Mouse (Mus musculus) thymus, adult 18-20 months (tissue): Measurements from ENCODE around the gene Hist1h4c.
"Not testable (repeated sequence)": the region's sequence is repeated elsewhere in the genome, so short reads cannot be mapped to it uniquely, and the experiment has no call there.

Experiments
- DNase-seq, 2 experiments: peaks; one replicate each; pipeline ENCODE4 v3.0.0; 2022; ENCODE audit warnings: mixed read lengths in 2 of 2

Hist1h4c gene

DNA sequence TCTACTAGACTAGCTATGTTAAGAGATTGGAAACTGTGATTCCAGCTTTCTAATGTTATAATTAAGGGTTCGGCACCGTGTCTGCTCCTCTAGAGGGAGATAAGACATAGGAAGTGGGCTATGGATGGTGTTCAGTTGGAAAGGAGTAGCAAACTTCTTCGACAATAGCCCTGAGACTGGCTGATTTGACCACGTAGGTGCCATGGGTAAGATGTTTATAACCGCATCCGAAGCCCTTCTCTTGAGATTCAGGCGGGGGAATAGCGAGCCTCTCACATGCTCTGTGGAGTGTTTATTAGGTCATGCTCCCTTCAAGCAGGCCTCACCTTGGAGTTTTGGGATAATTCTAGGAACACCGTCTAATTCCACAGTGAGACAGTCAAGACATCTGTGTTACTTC lies 3.3 kb downstream of the Hist1h4c start:
- DNase-seq, result no peak

DNA sequence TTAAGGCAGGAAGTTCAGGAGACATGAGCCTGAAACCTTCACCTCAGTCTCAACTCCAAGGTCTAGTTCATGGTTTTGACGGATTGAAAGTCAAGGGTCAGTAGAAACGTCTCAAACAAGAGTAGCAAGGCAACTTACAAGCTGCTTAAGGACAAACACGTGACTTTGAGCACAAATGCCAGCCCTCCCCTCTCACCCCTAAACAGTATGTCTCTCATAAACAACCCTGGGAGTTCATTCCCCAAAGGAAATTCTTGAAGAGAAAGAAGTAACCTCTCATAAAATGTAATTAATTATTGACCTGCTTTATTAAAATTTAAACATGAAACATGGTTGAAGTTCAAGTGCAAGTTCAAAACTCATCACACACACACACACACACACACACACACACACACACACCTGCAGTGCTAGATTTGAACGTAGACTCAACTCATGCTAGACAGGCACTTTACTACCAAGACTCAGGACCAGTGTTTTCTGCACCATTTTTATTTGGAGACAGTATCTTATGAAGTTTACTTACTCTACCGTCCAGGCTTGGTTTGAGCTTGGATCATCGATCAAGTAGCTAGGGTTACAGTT lies 4.3 kb downstream of the Hist1h4c start:
- no peak for DNase-seq

DNA sequence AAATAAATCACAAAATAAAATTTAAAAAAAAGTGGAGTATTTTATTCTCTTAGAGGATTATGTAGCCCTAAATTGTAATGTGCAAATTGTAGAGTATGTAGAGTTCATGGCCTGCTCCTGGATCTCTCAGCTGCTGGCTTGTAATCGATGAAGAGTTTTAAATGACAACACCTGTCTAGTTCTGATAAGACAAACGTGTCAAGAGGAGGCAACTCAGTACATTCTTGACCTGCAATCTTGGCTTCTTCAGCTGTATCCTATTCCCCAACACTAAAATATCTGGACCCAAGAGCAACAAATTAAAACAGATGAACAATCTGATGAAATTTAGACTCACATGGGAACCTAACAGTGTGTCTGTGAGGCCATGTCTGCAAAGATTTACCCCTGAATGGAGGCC lies 8.8 kb downstream of the Hist1h4c start:
- no peak for DNase-seq

DNA sequence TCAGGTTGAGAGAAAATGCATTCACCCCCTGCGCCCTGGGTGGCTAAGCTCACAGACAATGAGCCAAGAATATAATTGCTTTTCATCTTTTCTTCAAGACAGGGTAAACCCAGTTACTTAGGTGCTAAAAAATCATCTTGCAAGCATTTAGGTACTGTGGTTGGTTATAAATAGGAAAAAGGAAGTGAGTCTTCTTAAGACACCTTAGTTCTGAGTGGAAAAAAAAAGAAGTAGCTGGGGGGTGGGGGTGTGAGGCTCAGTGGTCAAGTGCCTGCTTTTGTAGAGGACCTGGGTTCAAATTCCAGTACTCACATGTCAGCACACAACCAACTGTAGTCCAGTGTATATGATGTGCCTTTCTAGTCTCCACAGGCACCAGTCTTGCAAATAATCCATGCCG lies 9.3 kb downstream of the Hist1h4c start:
- DNase-seq, result no peak

DNA sequence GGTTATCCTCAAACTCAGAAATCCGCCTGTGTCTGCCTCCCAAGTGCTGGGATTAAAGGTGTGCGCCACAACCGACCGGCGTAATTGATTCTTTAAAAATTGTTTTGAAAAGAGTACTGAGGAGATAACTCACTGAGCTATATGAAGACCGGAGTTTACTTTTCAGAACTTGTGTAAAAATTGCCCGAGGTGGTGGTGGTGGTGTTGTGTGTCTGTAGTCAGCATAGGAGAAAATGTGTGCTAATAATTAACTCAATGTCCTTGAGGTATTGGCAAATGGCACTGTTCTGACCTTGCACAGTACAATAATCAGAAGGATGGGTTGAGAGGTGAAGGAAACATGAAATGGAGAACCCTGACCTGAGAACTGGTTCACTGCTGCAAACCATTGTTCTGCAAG lies 10.3 kb downstream of the Hist1h4c start:
- no peak for DNase-seq

DNA sequence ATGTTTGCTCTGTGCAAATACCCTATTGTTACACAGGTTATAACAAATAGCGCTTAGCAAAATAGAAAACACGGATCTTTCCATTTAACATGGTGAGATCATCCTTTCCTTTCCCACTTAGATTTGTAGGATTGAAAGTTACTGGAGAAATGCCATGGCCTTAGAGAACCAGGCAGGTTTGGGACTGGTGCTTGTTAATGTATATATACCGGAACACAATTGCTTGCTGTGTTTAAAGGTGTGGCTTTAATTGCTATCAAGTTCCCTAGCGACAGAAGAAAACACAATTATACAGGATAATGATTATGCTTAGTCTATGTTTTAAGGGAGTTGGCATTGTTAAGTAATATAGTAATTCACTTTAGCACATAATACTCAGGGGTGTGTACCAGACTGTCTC lies 11.1 kb downstream of the Hist1h4c start:
- no peak for DNase-seq

DNA sequence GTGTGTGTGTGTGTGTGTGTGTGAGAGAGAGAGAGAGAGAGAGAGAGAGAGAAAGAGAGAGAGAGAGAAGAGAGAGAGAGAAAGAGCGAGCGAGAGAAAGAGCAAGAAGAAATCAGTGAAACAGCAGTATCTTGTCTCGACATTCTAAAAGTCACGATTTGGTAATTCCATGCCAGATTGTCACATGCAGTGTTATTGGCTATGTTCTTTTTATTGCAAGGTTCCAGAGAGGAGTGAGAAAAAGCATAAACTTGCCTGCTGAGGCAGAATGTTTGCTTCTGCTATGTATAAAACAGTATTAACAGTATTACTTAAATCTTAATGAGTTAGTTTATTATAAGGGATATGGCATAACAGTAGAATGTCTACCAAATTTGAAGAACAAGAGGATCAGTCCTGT lies 12.3 kb downstream of the Hist1h4c start:
- no peak for DNase-seq

DNA sequence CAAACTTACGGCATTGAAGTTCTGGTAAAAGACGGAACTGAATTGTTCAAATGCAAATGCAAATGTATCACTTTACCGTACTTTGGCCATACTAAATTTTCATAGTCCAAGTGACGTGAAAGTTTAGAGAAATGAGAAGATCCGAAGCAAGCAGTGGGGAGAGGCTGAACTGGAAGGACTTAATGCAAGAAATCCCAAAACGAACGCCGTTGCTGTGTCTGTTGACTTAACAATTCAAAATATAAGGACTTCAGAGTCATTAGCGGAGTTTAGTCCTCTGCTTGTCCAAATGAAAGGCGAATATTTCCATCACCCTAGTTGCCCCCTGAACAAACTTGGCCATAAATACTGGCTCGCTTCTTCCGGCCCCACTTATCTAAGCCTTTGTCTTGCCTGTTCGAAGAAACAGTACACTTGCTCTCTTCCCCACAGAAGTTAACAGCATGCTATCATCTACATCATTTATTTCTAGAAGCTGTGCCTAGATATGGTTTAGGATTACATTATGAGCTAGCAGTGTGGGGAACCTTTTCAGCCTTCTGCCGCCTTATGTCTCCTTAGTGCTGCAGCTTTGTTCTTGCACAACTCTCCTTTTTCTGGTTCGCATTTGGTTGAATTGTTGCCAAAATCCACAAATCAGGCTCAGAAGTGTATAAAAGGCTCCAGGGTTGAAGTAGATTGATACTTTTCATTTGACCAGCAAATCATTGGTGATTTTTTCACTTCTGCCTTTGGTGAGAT lies 13.0 kb downstream of the Hist1h4c start:
- DNase-seq, result no peak

DNA sequence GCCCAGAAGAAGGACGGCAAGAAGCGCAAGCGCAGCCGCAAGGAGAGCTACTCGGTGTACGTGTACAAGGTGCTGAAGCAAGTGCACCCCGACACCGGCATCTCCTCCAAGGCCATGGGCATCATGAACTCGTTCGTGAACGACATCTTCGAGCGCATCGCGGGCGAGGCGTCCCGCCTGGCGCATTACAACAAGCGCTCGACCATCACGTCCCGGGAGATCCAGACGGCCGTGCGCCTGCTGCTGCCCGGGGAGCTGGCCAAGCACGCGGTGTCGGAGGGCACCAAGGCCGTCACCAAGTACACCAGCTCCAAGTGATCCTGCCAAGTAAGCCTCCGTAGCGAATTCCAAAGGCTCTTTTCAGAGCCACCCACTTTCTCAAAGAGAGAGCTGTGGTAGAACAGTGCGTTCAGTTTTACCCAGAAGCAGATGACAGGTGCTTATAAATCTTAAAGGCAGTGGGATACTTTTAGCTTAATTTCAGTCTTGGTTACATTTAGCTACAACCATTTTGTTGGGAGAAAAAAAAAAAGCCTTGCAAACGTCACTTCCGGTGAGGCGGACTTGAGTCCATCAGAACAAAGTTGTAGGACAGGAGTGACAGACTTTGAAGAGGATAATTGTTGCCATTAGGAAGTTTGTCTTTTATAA lies 13.8 kb downstream of the Hist1h4c start:
- DNase-seq, result peak in 1 of 2 experiments; percentile 23

DNA sequence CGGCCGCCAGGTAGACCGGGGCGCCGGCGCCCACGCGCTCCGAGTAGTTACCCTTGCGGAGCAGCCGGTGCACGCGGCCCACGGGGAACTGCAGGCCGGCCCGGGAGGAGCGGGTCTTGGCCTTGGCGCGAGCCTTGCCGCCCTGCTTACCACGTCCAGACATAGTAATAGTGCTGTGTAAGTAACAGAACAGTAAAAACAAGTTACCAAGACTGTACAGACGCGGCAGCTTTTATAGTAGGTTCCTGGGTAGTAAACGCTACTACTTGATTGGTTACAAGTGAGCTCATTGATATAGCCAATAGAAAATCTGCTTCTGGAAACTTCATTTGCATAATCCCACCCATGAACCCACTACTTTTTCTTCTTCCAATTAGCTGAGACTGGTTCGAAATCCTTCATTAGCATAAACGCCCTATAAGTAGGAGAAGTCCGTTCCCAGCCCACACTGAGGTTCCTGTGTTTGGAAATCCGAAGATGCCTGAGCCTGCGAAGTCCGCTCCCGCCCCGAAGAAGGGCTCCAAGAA lies 14.4 kb downstream of the Hist1h4c start, which contains the start of the genes Hist1h2ac and Hist1h2bc:
Hist1h2ac (minus strand) TSS at position 194 of the 527 bp plus-strand sequence.
Hist1h2bc (plus strand) TSS at position 445 of the 527 bp plus-strand sequence.
- peak; percentile 69 to 81 for DNase-seq

DNA sequence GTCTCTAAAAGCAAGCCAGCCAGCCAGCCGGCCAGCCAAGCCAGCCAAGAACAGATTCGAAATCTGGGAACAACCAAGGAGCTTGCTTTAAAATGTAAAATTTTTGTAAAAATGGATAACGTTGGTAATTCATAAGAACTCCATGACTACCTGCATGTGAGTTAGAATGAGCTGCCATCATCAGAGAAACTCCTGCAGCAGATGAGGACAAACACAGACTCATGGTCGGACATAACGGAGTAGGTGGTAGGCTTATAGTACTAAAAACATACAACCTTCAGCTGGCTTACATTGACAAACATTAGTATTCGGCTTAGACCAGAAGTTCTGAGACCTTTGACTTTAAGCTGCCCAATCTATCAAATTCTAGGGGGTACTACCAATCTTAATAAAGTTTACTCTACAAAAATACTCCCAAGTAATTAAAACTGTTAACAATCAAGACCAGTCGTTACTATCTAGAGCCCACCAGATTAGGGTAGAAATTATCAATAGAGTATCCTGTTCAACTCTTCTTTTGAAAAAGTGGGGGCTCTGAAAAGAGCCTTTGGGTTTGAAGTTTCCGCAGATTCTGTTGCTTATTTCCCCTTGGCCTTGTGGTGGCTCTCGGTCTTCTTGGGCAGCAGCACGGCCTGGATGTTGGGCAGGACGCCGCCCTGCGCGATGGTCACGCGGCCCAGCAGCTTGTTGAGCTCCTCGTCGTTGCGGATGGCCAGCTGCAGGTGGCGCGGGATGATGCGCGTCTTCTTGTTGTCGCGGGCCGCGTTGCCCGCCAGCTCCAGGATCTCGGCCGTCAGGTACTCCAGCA lies 15.1 kb downstream of the Hist1h4c start:
- DNase-seq, result not testable (repeated sequence)

DNA sequence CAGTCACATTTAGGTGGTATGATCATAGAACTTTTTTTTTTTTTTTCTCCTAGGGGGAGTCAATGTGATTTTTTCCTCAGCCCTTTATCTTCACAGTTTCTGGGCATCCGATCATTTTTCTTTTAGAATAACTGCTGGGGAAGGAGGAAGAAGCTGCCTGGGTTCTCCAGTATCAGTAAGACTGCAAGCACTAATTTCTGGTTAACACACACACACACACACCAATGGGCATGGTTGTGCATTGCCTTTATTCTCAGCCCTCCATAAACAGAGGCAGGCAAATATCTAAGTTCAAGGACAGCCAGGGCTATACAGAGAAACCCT lies 15.7 kb downstream of the Hist1h4c start:
- DNase-seq, result no peak

DNA sequence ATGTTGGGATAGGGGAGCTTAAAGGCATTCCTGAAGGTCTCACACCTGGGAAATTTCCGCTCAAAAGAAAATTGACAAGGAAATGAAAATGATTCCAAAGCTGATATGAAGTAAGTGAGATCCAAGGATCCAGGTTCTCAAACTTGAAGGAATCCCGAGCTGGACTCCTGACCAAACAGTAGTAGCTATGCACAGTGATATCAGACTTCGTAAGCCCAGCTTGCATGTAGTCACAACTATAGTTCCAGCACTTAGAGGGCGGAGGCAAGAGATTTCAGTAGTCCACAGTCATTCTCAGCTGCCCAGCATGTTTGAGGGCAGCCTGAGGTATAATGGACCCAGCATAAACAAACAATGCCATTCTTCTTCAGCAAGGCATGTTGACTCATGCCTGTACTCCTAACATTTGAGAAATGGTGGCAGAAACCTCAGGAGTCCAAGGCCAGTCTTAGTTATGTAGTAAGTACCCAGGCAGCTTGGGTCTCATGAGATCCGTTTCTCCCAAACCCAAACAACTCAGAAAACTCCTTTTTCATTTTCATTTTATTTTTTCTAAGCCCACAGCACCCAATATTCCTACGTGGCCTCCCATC lies 16.2 kb downstream of the Hist1h4c start:
- DNase-seq, result no peak

DNA sequence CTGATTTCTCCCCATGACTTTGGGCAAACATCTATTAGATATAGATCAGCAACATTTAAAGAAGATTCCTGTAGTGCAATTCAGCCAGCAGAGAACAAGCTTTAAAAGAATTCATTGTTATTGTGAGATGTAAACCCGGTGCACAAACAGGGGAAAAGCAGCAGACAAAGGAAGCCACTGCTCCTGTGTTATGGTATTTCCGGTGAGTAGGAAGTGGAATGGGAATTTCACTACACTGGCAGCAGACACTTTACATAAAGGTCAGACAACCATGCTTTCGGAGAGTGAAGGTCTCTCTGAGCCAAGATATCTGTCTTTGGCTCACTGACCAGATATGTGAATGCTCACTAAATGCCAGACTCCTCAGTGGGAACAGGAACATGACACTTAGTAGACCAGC lies 35.7 kb downstream of the Hist1h4c start:
- no peak for DNase-seq

DNA sequence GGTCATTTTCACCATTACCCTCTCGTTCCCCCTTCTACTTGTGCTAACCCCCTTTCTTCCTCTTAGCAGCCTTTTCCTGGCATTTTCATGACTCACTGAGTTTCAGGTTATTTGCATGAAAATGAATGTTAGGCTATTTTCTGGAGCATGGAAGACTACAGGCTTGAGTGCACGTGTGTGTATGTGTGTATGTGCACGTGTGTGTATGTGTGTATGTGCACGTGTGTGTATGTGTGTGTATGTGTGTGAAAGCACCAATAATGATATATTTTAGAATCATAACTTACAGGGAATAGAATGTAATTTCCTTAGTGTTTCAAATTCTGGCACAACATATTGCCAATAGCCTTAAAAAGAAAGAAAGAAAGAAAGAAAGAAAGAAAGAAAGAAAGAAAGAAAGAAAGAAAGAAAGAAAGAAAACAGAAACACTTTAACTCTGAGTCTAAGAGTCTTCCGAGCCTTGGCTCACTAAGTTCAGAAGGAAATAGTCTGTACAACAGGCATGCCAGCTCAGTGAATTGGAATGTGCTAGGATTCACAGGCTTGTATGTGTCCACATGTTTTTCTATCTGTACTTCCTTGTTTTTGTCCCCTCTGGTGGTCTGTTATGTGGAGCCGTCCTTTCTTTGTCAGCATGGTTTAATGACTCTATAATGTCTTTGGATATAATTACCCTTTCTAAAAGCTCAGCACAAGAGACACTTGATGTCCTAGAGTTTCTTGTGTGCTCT lies 38.5 kb downstream of the Hist1h4c start:
- no peak for DNase-seq
